Mouse (Mus musculus) forebrain, embryonic 15.5 days (tissue): Measurements from ENCODE around the gene Il27ra. TPM values are rescaled to one million over a fixed set of nuclear protein-coding genes. Genes with fewer than 3 reads are reported as not detected.
A peak's percentile ranks its signal among the peaks of the same experiment; 100 is the strongest.
"Not testable (repeated sequence)": the region's sequence is repeated elsewhere in the genome, so short reads cannot be mapped to it uniquely, and the experiment has no call there.

Source experiments
- ATAC-seq: fragments of 200-750 bp; cut with Nextera tagmentation; replicated peaks from 2 replicates; pipeline ENCODE4 v1.8.0; 2017; ENCODE audit warnings: mild to moderate bottlenecking, moderate TSS enrichment, moderate library complexity
- H3K27ac ChIP-seq: fragments of 300-500 bp; sonication (generic); replicated peaks from 2 replicates; pipeline ENCODE4 v1.5.1; 2015; ENCODE audit warnings: mild to moderate bottlenecking, inconsistent platforms
- H3K27me3 ChIP-seq: fragments of 300-500 bp; sonication (generic); 2 replicates; pipeline ENCODE4 v1.6.1; 2015; ENCODE audit warnings: inconsistent platforms
- H3K36me3 ChIP-seq: fragments of 300-500 bp; sonication (generic); 2 replicates; pipeline ENCODE4 v1.6.1; 2015; ENCODE audit warnings: mild to moderate bottlenecking, inconsistent platforms
- H3K4me1 ChIP-seq: fragments of 300-500 bp; sonication (generic); 2 replicates; pipeline ENCODE4 v1.6.1; 2015; ENCODE audit warnings: inconsistent platforms
- H3K4me2 ChIP-seq: fragments of 300-500 bp; sonication (generic); replicated peaks from 2 replicates; pipeline ENCODE4 v1.6.1; 2015; ENCODE audit warnings: mild to moderate bottlenecking, inconsistent platforms
- H3K4me3 ChIP-seq: fragments of 300-500 bp; sonication (generic); 2 replicates; pipeline ENCODE4 v1.5.1; 2015; ENCODE audit warnings: mild to moderate bottlenecking, inconsistent platforms
- H3K9ac ChIP-seq: fragments of 300-500 bp; sonication (generic); replicated peaks from 2 replicates; pipeline ENCODE4 v1.6.1; 2015; ENCODE audit warnings: mild to moderate bottlenecking, inconsistent platforms
- H3K9me3 ChIP-seq: fragments of 300-500 bp; sonication (generic); 2 replicates; pipeline ENCODE4 v1.6.1; 2016; ENCODE audit warnings: inconsistent platforms
- WGBS: fragments of 180-500 bp; shearing (Covaris S2); methylation state at CpG from one replicate; pipeline ENCODE4 v1.1.7; 2015; ENCODE audit warnings: mixed read lengths; 5-methylcytosine and 5-hydroxymethylcytosine counted together
- polyA plus RNA-seq: library from polyadenylated mRNA; unstranded; fragments of >200 nt; fragmentation: Nextera tagmentation; extraction: Ambion mirVana; gene quantifications from 2 replicates; pipeline ENCODE4 v1.2.1, GENCODE M21; 2015

Gene Il27ra
- polyA plus RNA-seq, 1 experiment from 2014 or later: 0.41 TPM

- no peaks in the 10 kb centered on the region for H3K9me3 ChIP-seq
- peak; percentile 30; the same call in 1 of the 2 replicates for ATAC-seq
- WGBS: 1% methylated on average over 45 of the region's 45 CpGs
- H3K4me3 ChIP-seq: peak within 1 kb of the TSS; percentile 48
- H3K9ac ChIP-seq: peak within 1 kb of the TSS; percentile 46
- peak within 1 kb of the TSS; percentile 92 for H3K4me2 ChIP-seq
- no peak within 1 kb of the TSS for H3K27ac ChIP-seq
- H3K36me3 ChIP-seq: no peaks in the 10 kb centered on the region
- H3K27me3 ChIP-seq: peaks cover 41% of the 10 kb centered on the region
- peaks cover 23% of the 10 kb centered on the region for H3K4me1 ChIP-seq
Measured at GRCm38 (mm10) chr8:84011705-84012498, 30.5 kb downstream of the Il27ra start, which contains the start of gene 2210011C24Rik. 2210011C24Rik (minus strand) TSS chr8:84012171.

GRCm38 (mm10) chr8:84010625-84011611, 31.5 kb downstream of the Il27ra start:
- H3K27me3 ChIP-seq: peaks cover 41% of the 10 kb centered on the region
- H3K4me2 ChIP-seq: peak overlapping the region; percentile 92
- WGBS: 1% methylated on average over 80 of the region's 83 CpGs
- peaks cover 23% of the 10 kb centered on the region for H3K4me1 ChIP-seq
- H3K9me3 ChIP-seq: no peaks in the 10 kb centered on the region
- no peaks in the 10 kb centered on the region for H3K36me3 ChIP-seq
- H3K27ac ChIP-seq: no peak overlapping the region
- H3K9ac ChIP-seq: peak overlapping the region; percentile 46
- H3K4me3 ChIP-seq: peak overlapping the region; percentile 48
- ATAC-seq: peak; percentile 44; the same call in 1 of the 2 replicates

GRCm38 (mm10) chr8:84009876-84010275, 32.5 kb downstream of the Il27ra start:
- Histone ChIP-seq H3K4me2 (0 out of 2 replicates have a peak overlapping the region, but pooled peaks have one; percentile 13), H3K4me3 (no peak overlapping the region), H3K27me3 (peaks cover 41% of the 10 kb centered on the region), H3K9ac (no peak overlapping the region), H3K4me1 (peaks cover 26% of the 10 kb centered on the region), H3K36me3 (no peaks in the 10 kb centered on the region), H3K27ac (no peak overlapping the region), H3K9me3 (no peaks in the 10 kb centered on the region)
- ATAC-seq: no peak
- 2% methylated on average over 11 of the region's 11 CpGs for WGBS

GRCm38 (mm10) chr8:84008362-84008761, 34.0 kb downstream of the Il27ra start:
- Histone ChIP-seq H3K9me3 (no peaks in the 10 kb centered on the region), H3K4me2 (no peak overlapping the region), H3K36me3 (no peaks in the 10 kb centered on the region), H3K4me1 (peaks cover 36% of the 10 kb centered on the region), H3K4me3 (no peak overlapping the region), H3K9ac (no peak overlapping the region), H3K27me3 (peaks cover 34% of the 10 kb centered on the region), H3K27ac (no peak overlapping the region)
- ATAC-seq: no peak
- WGBS: 20% methylated on average over 7 of the region's 7 CpGs

GRCm38 (mm10) chr8:84005502-84005901, 36.9 kb downstream of the Il27ra start:
- not testable (repeated sequence) for H3K4me2 ChIP-seq, H3K9ac ChIP-seq, ATAC-seq, H3K36me3 ChIP-seq, H3K4me3 ChIP-seq, H3K9me3 ChIP-seq, H3K27ac ChIP-seq
- H3K4me1 ChIP-seq: peaks cover 28% of the 10 kb centered on the region
- H3K27me3 ChIP-seq: peaks cover 20% of the 10 kb centered on the region
- WGBS: 92% methylated on average over 7 of the region's 7 CpGs

- Histone ChIP-seq H3K4me1 (peaks cover 29% of the 10 kb centered on the region), H3K27me3 (peaks cover 14% of the 10 kb centered on the region), H3K9me3 (no peaks in the 10 kb centered on the region), H3K4me2 (peak overlapping the region; percentile 91), H3K36me3 (peaks cover 15% of the 10 kb centered on the region), H3K9ac (peak overlapping the region; percentile 68), H3K27ac (peak overlapping the region; percentile 75), H3K4me3 (peak overlapping the region; percentile 59)
- WGBS: under 1% methylated on average over 30 of the region's 30 CpGs
- peak; percentile 86 for ATAC-seq
Measured at GRCm38 (mm10) chr8:84004533-84005201, 37.7 kb downstream of the Il27ra start.

- no peak for ATAC-seq
- WGBS: 70% methylated on average over 6 of the region's 6 CpGs
- Histone ChIP-seq H3K9ac (peak overlapping the region; percentile 68), H3K36me3 (peaks cover 17% of the 10 kb centered on the region), H3K27ac (no peak overlapping the region), H3K4me2 (peak overlapping the region; percentile 91), H3K27me3 (peaks cover 14% of the 10 kb centered on the region), H3K4me3 (peak overlapping the region; percentile 59), H3K9me3 (no peaks in the 10 kb centered on the region), H3K4me1 (peaks cover 38% of the 10 kb centered on the region)
Measured at GRCm38 (mm10) chr8:84003612-84004246, 38.7 kb downstream of the Il27ra start.

- WGBS: 56% methylated on average over 12 of the region's 12 CpGs
- Histone ChIP-seq H3K4me1 (peaks cover 40% of the 10 kb centered on the region), H3K9ac (no peak overlapping the region)
Measured at GRCm38 (mm10) chr8:84002957-84003611, 39.3 kb downstream of the Il27ra start.

GRCm38 (mm10) chr8:84001281-84002000, 40.9 kb downstream of the Il27ra start, which contains the start of gene 1700067K01Rik:
1700067K01Rik (plus strand) TSS chr8:84001502.
- Histone ChIP-seq H3K4me3 (peak within 1 kb of the TSS; percentile 2; the same call in 1 of the 2 replicates), H3K9ac (peak within 1 kb of the TSS; percentile 8; the same call in 1 of the 2 replicates), H3K27me3 (peaks cover 14% of the 10 kb centered on the region), H3K4me1 (peaks cover 43% of the 10 kb centered on the region), H3K27ac (no peak within 1 kb of the TSS), H3K4me2 (0 out of 2 replicates have a peak within 1 kb of the TSS, but pooled peaks have one; percentile 1), H3K36me3 (peaks cover 17% of the 10 kb centered on the region), H3K9me3 (no peaks in the 10 kb centered on the region)
- no peak for ATAC-seq
- 20% methylated on average over 61 of the region's 61 CpGs for WGBS

More at GRCm38 (mm10) chr8:84002957-84003611, 39.3 kb downstream of the Il27ra start:
- no peak overlapping the region for H3K27ac ChIP-seq
- H3K36me3 ChIP-seq: peaks cover 17% of the 10 kb centered on the region
- no peak overlapping the region for H3K4me3 ChIP-seq
- no peak for ATAC-seq
- no peak overlapping the region for H3K4me2 ChIP-seq
- H3K9me3 ChIP-seq: no peaks in the 10 kb centered on the region
- peaks cover 14% of the 10 kb centered on the region for H3K27me3 ChIP-seq

- Histone ChIP-seq H3K4me2 (peak overlapping the region; percentile 76; the same call in 1 of the 2 replicates), H3K27me3 (peaks cover 14% of the 10 kb centered on the region), H3K36me3 (peaks cover 21% of the 10 kb centered on the region), H3K4me1 (peaks cover 40% of the 10 kb centered on the region), H3K27ac (no peak overlapping the region), H3K4me3 (0 out of 2 replicates have a peak overlapping the region, but pooled peaks have one; percentile 76), H3K9me3 (no peaks in the 10 kb centered on the region), H3K9ac (no peak overlapping the region)
- no peak for ATAC-seq
- 93% methylated on average over 2 of the region's 2 CpGs for WGBS
Measured at GRCm38 (mm10) chr8:83999825-84000224, 42.6 kb downstream of the Il27ra start.
